Mouse (Mus musculus) kidney, postnatal 0 days (tissue): ENCODE data around the gene Nrxn2. TPM values are rescaled to one million over a fixed set of nuclear protein-coding genes. Genes with fewer than 3 reads are reported as not detected.
A peak's percentile ranks its signal among the peaks of the same experiment; 100 is the strongest.

ENCODE experiments used
- ATAC-seq: fragments of 200-750 bp; cut with Nextera tagmentation; replicated peaks from 2 replicates; pipeline ENCODE4 v1.8.0; 2017; ENCODE audit warnings: low read depth, moderate number of reproducible peaks, moderate TSS enrichment, moderate library complexity; ENCODE audit not compliant: low FRiP score
- DNase-seq: peaks from one replicate; pipeline ENCODE4 v3.0.0-alpha.2; 2016; ENCODE audit warnings: low spot score
- H3K27ac ChIP-seq: fragments of 300-500 bp; sonication (generic); 2 replicates; pipeline ENCODE4 v1.5.1; 2014; ENCODE audit warnings: mild to moderate bottlenecking
- H3K27me3 ChIP-seq: fragments of 300-500 bp; sonication (generic); 2 replicates; pipeline ENCODE4 v1.6.1; 2014; ENCODE audit warnings: low read length, mixed read lengths; ENCODE audit not compliant: insufficient read depth
- H3K36me3 ChIP-seq: fragments of 300-500 bp; sonication (generic); 2 replicates; pipeline ENCODE4 v1.6.1; 2014; ENCODE audit warnings: low read length, mixed read lengths; ENCODE audit not compliant: insufficient read depth
- H3K4me1 ChIP-seq: fragments of 300-500 bp; sonication (generic); replicated peaks from 2 replicates; pipeline ENCODE4 v1.6.1; 2014; ENCODE audit warnings: antibody characterized with exemption, low read length, mixed read lengths; ENCODE audit not compliant: insufficient read depth
- H3K4me2 ChIP-seq: fragments of 300-500 bp; sonication (generic); 2 replicates; pipeline ENCODE4 v1.6.1; 2014; ENCODE audit warnings: mild to moderate bottlenecking, low read length, moderate library complexity, mixed read lengths
- H3K4me3 ChIP-seq: fragments of 300-500 bp; sonication (generic); replicated peaks from 2 replicates; pipeline ENCODE4 v1.5.1; 2014; ENCODE audit warnings: low read depth, low read length
- H3K9ac ChIP-seq: fragments of 300-500 bp; sonication (generic); 2 replicates; pipeline ENCODE4 v1.6.1; 2014; ENCODE audit warnings: low read depth, low read length
- H3K9me3 ChIP-seq: fragments of 300-500 bp; sonication (generic); replicated peaks from 2 replicates; pipeline ENCODE4 v1.6.1; 2016; ENCODE audit warnings: low read length, inconsistent platforms, mixed read lengths
- CTCF ChIP-seq: IDR thresholded peaks from 2 replicates; pipeline ENCODE4 v1.5.1; 2016; ENCODE audit warnings: antibody characterized with exemption, low read depth, mild to moderate bottlenecking, moderate library complexity
- WGBS: fragments of 180-500 bp; shearing (Covaris S2); extraction: QIAGEN DNeasy Blood & Tissue Kit; methylation state at CpG from one replicate; pipeline ENCODE4 v1.1.7; 2014; 5-methylcytosine and 5-hydroxymethylcytosine counted together
- polyA plus RNA-seq: library from polyadenylated mRNA; unstranded; fragments of >200 nt; fragmentation: Nextera tagmentation; extraction: Ambion mirVana; gene quantifications from 2 replicates; pipeline ENCODE4 v1.2.1, GENCODE M21; 2015

Gene Nrxn2
- polyA plus RNA-seq, 1 experiment from 2014 or later = 5.9 TPM

GRCm38 (mm10) chr19:6491538-6491937 lies 73.0 kb downstream of the Nrxn2 start:
- Histone ChIP-seq H3K4me2 (no peak overlapping the region), H3K4me3 (no peak overlapping the region), H3K27me3 (peaks cover 25% of the 10 kb centered on the region), H3K36me3 (no peaks in the 10 kb centered on the region), H3K9ac (no peak overlapping the region), H3K9me3 (no peaks in the 10 kb centered on the region), H3K27ac (no peak overlapping the region), H3K4me1 (no peaks in the 10 kb centered on the region)
- no peak for DNase-seq
- TF ChIP-seq CTCF = no peak
- ATAC-seq = no peak
- 68% methylated on average over 8 of the region's 8 CpGs for WGBS

GRCm38 (mm10) chr19:6492124-6492523 lies 73.6 kb downstream of the Nrxn2 start:
- H3K4me2 ChIP-seq = no peak overlapping the region
- DNase-seq (peak; percentile 92), ATAC-seq (no peak)
- no peaks in the 10 kb centered on the region for H3K9me3 ChIP-seq
- H3K27ac ChIP-seq = no peak overlapping the region
- H3K4me1 ChIP-seq = no peaks in the 10 kb centered on the region
- H3K9ac ChIP-seq = no peak overlapping the region
- WGBS = 19% methylated on average over 12 of the region's 12 CpGs
- no peaks in the 10 kb centered on the region for H3K36me3 ChIP-seq
- H3K4me3 ChIP-seq = no peak overlapping the region
- TF ChIP-seq CTCF = peak; percentile 86
- H3K27me3 ChIP-seq = peaks cover 28% of the 10 kb centered on the region

- no peak for ATAC-seq
- Histone ChIP-seq H3K27me3 (peaks cover 34% of the 10 kb centered on the region), H3K4me1 (peaks cover 6% of the 10 kb centered on the region; the same call in 1 of the 2 replicates), H3K9me3 (no peaks in the 10 kb centered on the region), H3K4me2 (no peak overlapping the region), H3K9ac (no peak overlapping the region), H3K27ac (no peak overlapping the region), H3K4me3 (no peak overlapping the region), H3K36me3 (no peaks in the 10 kb centered on the region)
- DNase-seq = no peak
- 84% methylated on average over 7 of the region's 7 CpGs for WGBS
- TF ChIP-seq CTCF = no peak
These were observed 74.7 kb downstream of the Nrxn2 start for GRCm38 (mm10) chr19:6493219-6493618.

- Histone ChIP-seq H3K9me3 (no peaks in the 10 kb centered on the region), H3K4me2 (no peak overlapping the region), H3K36me3 (no peaks in the 10 kb centered on the region), H3K4me3 (no peak overlapping the region), H3K9ac (no peak overlapping the region), H3K27me3 (peaks cover 42% of the 10 kb centered on the region), H3K4me1 (peaks cover 7% of the 10 kb centered on the region; the same call in 1 of the 2 replicates), H3K27ac (no peak overlapping the region)
- 62% methylated on average over 7 of the region's 7 CpGs for WGBS
- no peak for TF ChIP-seq CTCF
- DNase-seq = no peak
- ATAC-seq = no peak
These were observed 75.5 kb downstream of the Nrxn2 start for GRCm38 (mm10) chr19:6494032-6494431.

DNA sequence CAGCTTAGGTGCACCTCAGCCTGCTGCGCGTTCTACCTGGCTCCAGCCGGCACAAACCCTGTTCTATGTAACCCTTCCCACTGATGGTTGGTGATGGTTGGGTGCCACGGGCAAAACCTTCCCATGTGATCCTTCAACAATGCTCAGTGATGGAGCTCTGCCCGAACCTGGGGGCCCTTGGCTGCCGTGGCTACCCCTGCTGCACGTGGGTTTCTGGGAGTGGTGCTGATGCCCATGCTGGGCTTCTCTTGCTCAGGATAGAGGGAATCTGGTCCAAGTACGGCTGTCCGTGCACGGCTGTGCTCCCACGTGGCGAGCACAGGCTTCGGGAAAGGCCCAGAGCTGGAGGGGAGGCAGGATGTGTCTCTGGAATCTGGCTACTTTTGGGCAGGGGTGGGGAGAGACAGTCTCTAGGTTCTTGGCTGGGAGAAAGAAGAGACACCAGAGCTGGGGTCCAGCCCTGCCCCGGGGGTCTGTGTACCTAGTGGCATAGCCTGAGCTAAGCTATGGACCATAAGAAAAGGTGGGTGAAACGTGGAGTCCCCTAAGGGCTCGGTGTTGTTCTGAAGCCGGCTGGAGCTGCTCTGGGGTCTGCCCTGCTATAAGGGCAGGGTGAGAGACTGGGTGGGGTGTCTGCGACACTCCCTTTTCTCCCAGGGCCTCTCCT lies 76.1 kb downstream of the Nrxn2 start:
- Histone ChIP-seq H3K4me1 (peaks cover 7% of the 10 kb centered on the region; the same call in 1 of the 2 replicates), H3K4me3 (no peak overlapping the region), H3K9me3 (no peaks in the 10 kb centered on the region), H3K27me3 (peaks cover 48% of the 10 kb centered on the region), H3K4me2 (no peak overlapping the region), H3K9ac (no peak overlapping the region), H3K27ac (no peak overlapping the region), H3K36me3 (no peaks in the 10 kb centered on the region)
- no peak for DNase-seq
- 70% methylated on average over 18 of the region's 18 CpGs for WGBS
- ATAC-seq = no peak
- no peak for TF ChIP-seq CTCF

GRCm38 (mm10) chr19:6495714-6496113 lies 77.2 kb downstream of the Nrxn2 start:
- no peak for TF ChIP-seq CTCF
- H3K4me3 ChIP-seq = no peak overlapping the region
- peaks cover 7% of the 10 kb centered on the region; the same call in 1 of the 2 replicates for H3K4me1 ChIP-seq
- peaks cover 54% of the 10 kb centered on the region for H3K27me3 ChIP-seq
- WGBS = 44% methylated on average over 8 of the region's 8 CpGs
- no peak overlapping the region for H3K27ac ChIP-seq
- ATAC-seq (no peak), DNase-seq (no peak)
- H3K9ac ChIP-seq = no peak overlapping the region
- H3K4me2 ChIP-seq = no peak overlapping the region
- H3K36me3 ChIP-seq = no peaks in the 10 kb centered on the region
- H3K9me3 ChIP-seq = no peaks in the 10 kb centered on the region
